20 mouse cellular contexts compared by ENCODE assay signal in the genomic region with DNA sequence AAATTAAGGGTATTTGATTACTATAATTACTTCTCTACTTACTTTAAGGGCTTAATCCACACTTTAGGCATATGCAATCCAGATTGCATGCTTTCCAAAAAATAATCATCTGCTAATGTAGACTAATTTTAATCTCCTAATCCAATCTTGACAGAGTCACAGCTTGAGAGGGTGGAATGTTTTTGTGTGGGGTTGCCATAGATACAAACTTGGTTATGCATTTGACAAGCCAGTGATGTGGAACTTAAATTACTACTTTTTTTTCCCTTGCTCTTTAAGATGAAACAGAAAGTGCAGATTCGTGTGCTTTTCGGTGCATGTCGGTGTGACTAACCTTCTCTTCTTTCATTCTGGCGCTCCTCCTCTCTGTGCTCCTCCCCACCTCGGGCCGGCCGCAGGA.
DNase-seq lines count a peak whose midpoint lies in the region; ATAC-seq and TF ChIP-seq lines count a peak whose summit lies in the region.
"Had no signal": no experiment of that assay in that cellular context is flagged by ENCODE, and none has a peak within 500 bp of the region (broad histone marks: within the 10 kb centered on the region; RNA-seq: fewer than 3 reads in every experiment).

No protein-coding gene starts in this region.

- no peak for TF ChIP-seq POLR2A in brain, embryonic 14.5 days (IDR thresholded peaks at IDR 0.05; ENCODE audit: borderline replicate concordance, extremely low read depth, insufficient read depth, insufficient read length, poor library complexity, severe bottlenecking)

- H3K9me3 ChIP-seq in forebrain, postnatal 0 days (ENCODE audit: low read length): no peaks in the 10 kb centered on the region
- no peaks in the 10 kb centered on the region for H3K9me3 ChIP-seq in forebrain, embryonic 13.5 days (replicated peaks)
- H3K9me3 ChIP-seq in kidney, postnatal 0 days (replicated peaks; ENCODE audit: low read length): no peaks in the 10 kb centered on the region
- H3K9me3 ChIP-seq: embryonic facial prominence, embryonic 12.5 days; forebrain, embryonic 12.5 days; heart, embryonic 13.5 days; hindbrain, embryonic 12.5 days had no signal

- H3K4me1 ChIP-seq in forebrain, postnatal 0 days (ENCODE audit: insufficient read depth): 0 out of 2 replicates have a peak, but pooled peaks cover 5% of the 10 kb centered on the region
- H3K4me1 ChIP-seq in forebrain, embryonic 13.5 days: no peaks in the 10 kb centered on the region
- H3K4me1 ChIP-seq in kidney, postnatal 0 days (replicated peaks; ENCODE audit: insufficient read depth, low read length): no peaks in the 10 kb centered on the region
- H3K4me1 ChIP-seq: embryonic facial prominence, embryonic 12.5 days; forebrain, embryonic 12.5 days; hindbrain, embryonic 12.5 days had no signal

- no peaks in the 10 kb centered on the region for H3K27me3 ChIP-seq in forebrain, postnatal 0 days (ENCODE audit: insufficient read depth, low read length)
- peaks cover 6% of the 10 kb centered on the region; the same call in 1 of the 2 replicates for H3K27me3 ChIP-seq in forebrain, embryonic 13.5 days
- no peaks in the 10 kb centered on the region for H3K27me3 ChIP-seq in kidney, postnatal 0 days (ENCODE audit: insufficient read depth, low read length)
- H3K27me3 ChIP-seq: heart, embryonic 13.5 days; hindbrain, embryonic 12.5 days had no signal

- no peak overlapping the region for H3K9ac ChIP-seq in forebrain, postnatal 0 days
- H3K9ac ChIP-seq in forebrain, embryonic 13.5 days: no peak overlapping the region
- no peak overlapping the region for H3K9ac ChIP-seq in kidney, postnatal 0 days (ENCODE audit: low read depth, low read length)
- H3K9ac ChIP-seq: embryonic facial prominence, embryonic 12.5 days; forebrain, embryonic 12.5 days; heart, embryonic 13.5 days; hindbrain, embryonic 12.5 days had no signal

- ATAC-seq in forebrain, postnatal 0 days: no peak
- no peak for ATAC-seq in forebrain, embryonic 13.5 days
- no peak for ATAC-seq in kidney, postnatal 0 days (replicated peaks; ENCODE audit: low FRiP score, low read depth)
- ATAC-seq: hindbrain, embryonic 16.5 days; inflammation-experienced regulatory T-cells, adult 6 months; intestine, postnatal 0 days had no signal

- no peak overlapping the region for H3K4me3 ChIP-seq in forebrain, postnatal 0 days (ENCODE audit: low read depth, low read length)
- H3K4me3 ChIP-seq in forebrain, embryonic 13.5 days: no peak overlapping the region
- no peak overlapping the region for H3K4me3 ChIP-seq in kidney, postnatal 0 days (replicated peaks; ENCODE audit: low read depth, low read length)
- H3K4me3 ChIP-seq: embryonic facial prominence, embryonic 12.5 days; forebrain, embryonic 12.5 days; heart, embryonic 13.5 days; hindbrain, embryonic 12.5 days had no signal

- H3K27ac ChIP-seq in forebrain, postnatal 0 days (ENCODE audit: low read depth, low read length): no peak overlapping the region
- no peak overlapping the region for H3K27ac ChIP-seq in forebrain, embryonic 13.5 days
- no peak overlapping the region for H3K27ac ChIP-seq in kidney, postnatal 0 days
- H3K27ac ChIP-seq: embryonic facial prominence, embryonic 12.5 days; forebrain, embryonic 12.5 days; heart, embryonic 13.5 days; hindbrain, embryonic 12.5 days had no signal

- TF ChIP-seq CTCF in forebrain, postnatal 0 days (IDR thresholded peaks at IDR 0.05; ENCODE audit: low read depth): no peak
- TF ChIP-seq CTCF in kidney, postnatal 0 days (IDR thresholded peaks at IDR 0.05; ENCODE audit: low read depth): no peak
- no peak for TF ChIP-seq CTCF in brain, embryonic 14.5 days (IDR thresholded peaks at IDR 0.05; ENCODE audit: borderline replicate concordance, extremely low read depth, insufficient read depth, insufficient read length)

- peak; percentile 42 for DNase-seq in forebrain, postnatal 0 days
- DNase-seq in kidney, postnatal 0 days (ENCODE audit: low spot score): peak; percentile 45
- no peak for DNase-seq in kidney, adult 11 months
- DNase-seq in brain, embryonic 14.5 days (ENCODE audit: low read depth): peak; percentile 27
- DNase-seq in retina, postnatal 1 day: peak; percentile 34
- DNase-seq in urinary bladder, adult 18-20 months (ENCODE audit: low spot score in 2 of 2): no peak
- DNase-seq: adrenal gland, adult 8-10 months; adrenal gland, postnatal 36 days; cerebellum, adult 2 months; cerebellum, postnatal 10 days; gastrocnemius, postnatal 14 days; heart, postnatal 36 days had no signal

- no peak overlapping the region for H3K4me2 ChIP-seq in forebrain, postnatal 0 days (ENCODE audit: low read depth)
- no peak overlapping the region for H3K4me2 ChIP-seq in forebrain, embryonic 13.5 days
- no peak overlapping the region for H3K4me2 ChIP-seq in kidney, postnatal 0 days (ENCODE audit: low read length)
- H3K4me2 ChIP-seq: embryonic facial prominence, embryonic 12.5 days; forebrain, embryonic 12.5 days; heart, embryonic 13.5 days; hindbrain, embryonic 12.5 days had no signal

- 42% methylated on average over 7 of the region's 7 CpGs for WGBS in forebrain, postnatal 0 days
- 58% methylated on average over 7 of the region's 7 CpGs for whole genome bisulfite sequencing in forebrain, embryonic 13.5 days
- 45% methylated on average over 7 of the region's 7 CpGs for WGBS in kidney, postnatal 0 days

- no peaks in the 10 kb centered on the region for H3K36me3 ChIP-seq in forebrain, postnatal 0 days (ENCODE audit: insufficient read depth)
- H3K36me3 ChIP-seq in forebrain, embryonic 13.5 days (ENCODE audit: poor library complexity, severe bottlenecking): no peaks in the 10 kb centered on the region
- H3K36me3 ChIP-seq in kidney, postnatal 0 days (ENCODE audit: insufficient read depth, low read length): no peaks in the 10 kb centered on the region
- H3K36me3 ChIP-seq: embryonic facial prominence, embryonic 12.5 days; forebrain, embryonic 12.5 days; heart, embryonic 13.5 days; hindbrain, embryonic 12.5 days had no signal

Comparison
In these comparisons a context has a peak if more than half of its experiments do, and no peak if none do; other contexts are left out.
1. DNase-seq: peak in forebrain, postnatal 0 days (single experiment), kidney, postnatal 0 days (single experiment), brain, embryonic 14.5 days (single experiment) and retina, postnatal 1 day (single experiment); none in kidney, adult 11 months (single experiment) and urinary bladder, adult 18-20 months (0 of 2).